Mouse (Mus musculus): ENCODE measurements around the gene Slc31a2.

Slc31a2 gene

GRCm38 (mm10) chr4:62281319-62281718, 19.0 kb downstream of the Slc31a2 start:
- DNase-seq (ENCODE audit: extremely low read depth, low read depth, low spot score), result no peak

DNA sequence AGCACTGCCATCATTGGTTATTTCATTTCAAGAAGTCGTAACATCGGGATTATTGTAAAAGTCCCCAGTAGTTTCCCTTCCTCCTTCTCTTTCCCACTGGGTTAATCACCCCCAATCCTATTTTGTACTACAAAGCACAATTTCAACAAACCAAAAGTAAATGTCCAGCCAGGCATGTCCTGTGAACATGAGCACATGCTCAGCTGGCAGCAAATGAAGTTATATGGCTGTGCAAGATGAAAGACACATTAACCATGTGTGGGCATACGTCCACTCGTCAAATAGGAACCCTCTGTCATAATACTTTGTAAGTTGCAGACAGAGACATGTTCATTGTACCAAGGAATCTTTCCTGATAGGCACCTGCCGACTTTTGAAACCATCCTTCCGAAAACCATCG, 20.6 kb downstream of the Slc31a2 start:
- DNase-seq (ENCODE audit: extremely low read depth, low read depth, low spot score), result no peak

DNA sequence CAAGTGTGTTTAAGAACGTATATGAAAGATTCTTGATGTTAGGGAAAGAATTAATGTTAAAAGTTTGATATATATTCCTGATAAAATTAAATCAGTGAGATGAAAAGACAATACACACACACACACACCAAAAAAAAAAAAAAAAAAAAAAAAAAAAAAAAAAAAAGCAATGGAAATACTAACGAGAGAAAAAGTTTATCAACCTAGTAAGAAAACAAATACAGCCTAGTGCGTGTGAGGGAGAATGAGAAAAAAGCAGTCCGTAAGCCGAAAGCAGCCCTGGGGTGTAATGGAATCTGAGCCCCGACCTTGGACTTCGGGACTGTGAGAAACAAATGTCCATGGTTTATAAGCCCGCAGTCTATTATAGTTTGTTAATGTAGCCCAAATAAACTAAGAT, 23.2 kb downstream of the Slc31a2 start:
- DNase-seq (ENCODE audit: extremely low read depth, low read depth, low spot score), result no peak

DNA sequence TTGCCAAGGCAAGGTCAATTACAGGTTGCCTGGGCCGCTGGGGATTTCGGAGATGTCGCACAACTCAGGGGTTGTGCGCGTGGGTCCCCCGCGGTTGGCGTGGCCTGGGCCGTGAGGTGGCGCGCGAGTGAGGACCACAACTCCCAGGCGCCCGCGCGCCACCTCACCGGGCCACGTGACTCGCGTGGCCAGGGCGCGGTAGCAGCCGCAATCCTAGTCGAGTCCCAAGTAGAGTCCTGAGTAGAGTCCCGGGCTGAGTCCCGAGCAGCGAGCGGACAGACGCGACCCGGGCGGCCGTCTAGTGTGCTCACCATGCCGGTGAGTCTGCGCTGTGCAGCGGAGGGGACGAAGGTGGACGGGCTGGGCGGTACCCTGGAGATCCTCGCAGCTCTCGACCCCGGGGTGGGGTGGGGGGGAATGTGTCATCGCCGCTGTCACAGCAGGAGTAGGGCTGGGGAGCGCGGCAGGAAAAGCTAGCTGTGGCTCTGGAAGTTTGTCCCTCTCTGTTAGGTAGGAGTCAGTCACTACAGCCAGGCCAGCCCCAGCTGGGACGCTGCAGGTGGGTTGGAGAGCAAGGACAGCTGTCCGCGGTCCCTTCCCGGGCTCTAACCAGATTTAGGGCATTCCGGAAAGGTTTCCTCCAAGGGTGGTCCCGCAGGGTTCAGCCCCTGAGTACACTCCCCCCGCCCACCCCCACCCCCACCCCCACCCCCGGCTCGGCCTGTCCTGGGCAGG, 24.1 kb downstream of the Slc31a2 start:
- DNase-seq (ENCODE audit: extremely low read depth, low read depth, low spot score), result no peak

DNA sequence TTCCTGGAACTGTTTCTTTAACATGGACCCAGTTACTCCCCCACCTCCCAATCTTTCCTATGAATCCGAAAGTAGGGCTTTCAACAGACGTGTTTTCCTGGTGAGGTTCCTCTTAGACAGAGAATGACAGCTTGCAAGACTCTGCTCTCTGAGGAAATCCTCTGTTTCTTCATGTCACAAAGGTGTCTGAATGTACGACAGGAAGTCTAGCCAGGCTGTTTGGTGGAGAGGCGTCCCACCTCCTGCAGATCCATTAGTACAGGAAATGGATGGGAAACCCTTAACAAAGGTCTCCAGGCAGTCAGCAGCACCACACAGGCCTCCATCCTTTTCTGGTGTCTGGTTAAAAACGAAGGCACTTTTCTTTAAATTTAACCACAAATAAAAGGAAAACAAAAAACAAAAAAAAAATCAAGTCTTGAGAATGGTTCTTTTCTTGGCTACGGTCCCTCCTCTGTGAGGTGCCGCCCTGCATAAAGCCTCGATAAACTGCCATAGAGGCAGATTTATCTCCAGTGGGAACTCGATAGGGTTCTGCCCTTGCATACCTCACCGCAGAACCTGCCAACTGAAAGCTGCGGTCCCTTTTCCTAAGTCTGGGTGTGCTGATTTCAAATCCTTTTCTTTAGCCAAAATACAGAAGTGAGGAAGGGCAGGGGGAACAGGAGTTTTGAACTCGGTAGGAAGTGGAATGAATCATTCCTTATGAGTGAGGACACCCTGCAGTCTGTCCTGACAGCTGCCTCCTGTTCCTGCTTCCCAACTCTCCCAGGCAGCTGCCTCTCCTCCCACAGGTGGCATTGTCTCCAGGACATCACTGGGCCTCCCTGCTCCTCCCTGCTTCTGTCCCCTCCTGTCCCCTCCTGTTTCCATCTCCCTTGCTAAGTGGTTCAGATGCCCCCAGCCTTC, 24.9 kb downstream of the Slc31a2 start:
- no peak for DNase-seq (ENCODE audit: extremely low read depth, low read depth, low spot score)

DNA sequence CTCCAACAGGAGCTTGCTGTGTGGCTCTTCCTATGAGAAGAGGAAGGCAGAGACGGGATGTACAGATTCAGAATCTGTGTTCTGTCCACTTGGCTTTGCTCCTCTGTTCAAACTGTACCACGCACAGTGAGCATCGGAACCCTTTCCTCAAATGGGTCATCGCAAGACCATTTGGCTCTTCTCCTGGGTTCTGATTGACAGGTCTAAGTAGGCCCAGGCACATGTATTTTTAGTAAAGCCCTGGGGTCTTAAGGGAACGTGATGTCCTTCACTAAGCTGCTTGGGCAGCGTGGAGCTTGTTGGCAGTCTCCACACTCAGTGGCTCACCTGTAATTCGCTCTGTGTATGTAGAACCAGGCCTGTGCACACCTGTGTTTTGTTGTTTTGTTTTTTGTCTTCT, 26.9 kb downstream of the Slc31a2 start:
- DNase-seq (ENCODE audit: extremely low read depth, low read depth, low spot score), result no peak

DNA sequence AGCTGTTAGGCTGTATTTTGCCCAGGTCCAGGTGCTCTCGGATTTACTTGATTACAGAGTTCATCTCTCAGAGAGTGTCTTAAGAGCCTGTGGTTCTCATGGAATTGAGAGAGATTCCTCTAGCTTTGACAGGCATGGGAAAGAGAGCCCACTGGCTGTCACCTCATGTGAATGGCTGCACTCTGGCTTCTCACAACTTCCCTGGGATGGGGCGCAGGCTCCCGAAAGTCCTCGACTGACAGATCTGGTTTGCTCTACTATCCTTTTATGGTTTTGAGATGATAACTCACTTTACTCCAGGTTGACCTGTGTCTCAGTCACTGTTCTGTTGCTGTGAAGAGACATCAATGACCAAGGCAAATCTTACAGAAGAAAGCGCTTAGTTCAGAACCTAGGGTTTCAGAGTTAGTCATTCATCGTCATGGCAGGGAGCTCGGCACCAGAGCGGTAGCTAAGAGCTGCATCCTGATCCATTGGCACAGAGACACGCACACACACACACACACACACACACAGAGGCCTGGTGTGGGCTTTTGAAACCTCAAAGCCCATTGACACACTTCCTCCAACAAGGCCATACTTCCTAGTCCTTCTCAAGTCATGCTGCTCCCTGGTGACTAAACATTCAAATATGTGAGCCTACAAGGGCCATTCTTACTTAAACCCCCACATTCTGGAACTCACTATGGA, 28.6 kb downstream of the Slc31a2 start:
- DNase-seq (ENCODE audit: extremely low read depth, low read depth, low spot score), result no peak

GRCm38 (mm10) chr4:62292461-62293180, 30.3 kb downstream of the Slc31a2 start:
- no peak for DNase-seq (ENCODE audit: extremely low read depth, low read depth, low spot score)

DNA sequence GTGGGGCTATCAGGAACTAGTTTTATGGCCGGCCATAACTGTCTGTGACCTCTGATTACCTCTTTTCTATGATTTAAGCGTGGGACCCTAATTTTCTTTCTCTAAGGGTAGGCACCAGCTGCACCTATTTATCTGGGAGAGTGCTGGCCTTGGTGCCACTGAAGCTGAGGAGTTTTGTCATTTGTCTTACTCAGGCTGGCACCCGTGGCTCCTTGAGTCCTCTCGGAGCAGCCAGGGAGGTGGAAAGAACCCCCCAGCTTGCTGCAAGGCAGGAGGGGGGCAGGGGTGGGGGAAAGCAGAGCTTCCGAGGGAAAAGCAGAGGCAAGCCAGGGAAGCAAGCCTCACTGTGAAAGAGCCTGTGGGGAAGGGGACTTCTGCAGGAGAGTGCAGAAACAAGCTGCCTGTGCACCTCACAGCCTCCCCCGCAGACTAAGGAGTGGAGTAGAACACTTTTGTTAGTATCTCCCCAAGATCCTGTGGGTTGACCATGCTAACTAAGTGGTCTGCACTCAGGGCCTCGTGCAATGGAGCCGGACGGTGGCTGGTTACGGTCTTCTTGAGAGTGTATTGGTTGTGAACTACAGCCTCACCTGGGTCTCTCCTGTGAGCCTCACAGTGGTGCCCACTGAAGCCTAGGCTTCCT, 31.0 kb downstream of the Slc31a2 start:
- no peak for DNase-seq (ENCODE audit: extremely low read depth, low read depth, low spot score)

GRCm38 (mm10) chr4:62294741-62295140, 32.4 kb downstream of the Slc31a2 start:
- no peak for DNase-seq (ENCODE audit: extremely low read depth, low read depth, low spot score)

DNA sequence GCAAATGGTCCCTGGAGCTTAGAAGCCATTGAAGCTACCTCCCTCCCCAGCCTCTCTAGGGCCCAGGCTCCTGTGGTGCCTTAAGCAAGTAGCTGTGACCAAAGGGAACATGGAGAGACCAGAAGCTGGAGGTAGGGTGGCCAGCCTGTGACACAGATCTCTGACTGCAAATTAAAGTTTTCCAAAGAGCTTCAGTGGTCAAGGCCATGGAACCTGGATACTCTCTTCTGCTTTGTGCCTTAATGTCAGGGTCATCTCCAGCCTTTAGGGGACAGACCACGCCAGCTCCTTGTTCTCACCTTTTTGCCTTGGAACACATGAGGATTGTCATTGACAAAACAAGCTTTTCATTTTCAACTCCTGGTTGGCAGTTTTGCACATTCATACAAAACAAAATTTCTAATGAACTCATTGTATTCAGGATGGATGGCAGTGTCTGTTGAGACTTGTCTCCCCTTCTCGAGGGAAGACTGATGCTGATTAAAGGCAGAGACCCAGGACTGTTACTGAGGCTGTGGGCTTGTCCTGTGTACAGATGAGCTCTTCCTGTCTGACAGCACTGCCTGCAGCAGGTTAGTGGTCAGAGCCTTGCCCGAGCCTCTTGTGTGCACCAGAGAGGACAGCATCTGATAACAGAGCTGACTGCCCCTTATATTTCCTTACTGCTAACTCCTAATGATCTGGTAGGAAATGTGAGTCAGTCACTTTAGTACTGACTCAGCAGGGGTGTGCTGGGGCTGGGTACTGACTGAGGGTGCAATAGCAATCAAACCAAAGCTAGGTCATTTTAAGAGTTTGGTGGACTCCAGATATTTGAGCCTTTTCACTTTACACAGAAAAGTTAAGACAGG, 35.1 kb downstream of the Slc31a2 start:
- DNase-seq (ENCODE audit: extremely low read depth, low read depth, low spot score), result no peak

DNA sequence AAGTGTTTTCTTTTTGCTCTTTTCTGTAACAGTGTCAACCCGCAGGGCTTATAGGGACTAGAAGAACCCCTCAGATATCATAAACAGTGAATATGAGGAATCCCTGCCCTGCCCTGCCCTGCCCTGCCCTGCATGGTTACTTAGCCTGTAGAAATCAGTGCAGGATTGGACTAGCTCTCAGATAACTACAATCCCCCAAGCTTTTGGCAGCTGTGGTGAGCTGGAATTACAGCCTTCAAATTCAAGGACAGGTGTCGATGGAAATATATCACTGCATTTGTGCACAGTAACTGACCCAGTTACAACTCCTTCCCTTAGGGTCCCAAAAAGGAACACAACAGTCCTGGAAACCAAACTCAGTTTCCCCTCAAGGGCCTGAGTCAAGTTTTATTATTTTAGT, 37.6 kb downstream of the Slc31a2 start:
- DNase-seq (ENCODE audit: extremely low read depth, low read depth, low spot score), result no peak

DNA sequence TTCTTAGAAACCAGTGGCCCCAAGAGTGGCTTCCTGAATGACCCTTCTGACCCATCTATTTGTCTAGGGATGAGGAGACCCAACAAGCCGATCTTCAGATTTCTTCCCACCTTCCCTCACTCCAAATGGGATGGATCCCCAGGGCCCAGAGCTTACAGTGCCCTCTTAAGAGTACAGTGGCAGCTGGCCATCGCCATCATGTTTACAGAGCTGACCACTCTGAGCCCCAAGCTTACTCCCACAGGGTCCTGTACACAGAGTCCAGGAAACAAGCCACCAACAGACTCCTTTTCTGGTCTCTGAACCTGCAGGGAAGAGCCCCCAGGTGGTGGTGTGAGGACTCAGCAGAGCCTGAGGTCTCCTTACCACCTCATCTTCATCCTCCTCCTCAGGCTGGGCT, 40.4 kb downstream of the Slc31a2 start:
- no peak for DNase-seq (ENCODE audit: extremely low read depth, low read depth, low spot score)

DNA sequence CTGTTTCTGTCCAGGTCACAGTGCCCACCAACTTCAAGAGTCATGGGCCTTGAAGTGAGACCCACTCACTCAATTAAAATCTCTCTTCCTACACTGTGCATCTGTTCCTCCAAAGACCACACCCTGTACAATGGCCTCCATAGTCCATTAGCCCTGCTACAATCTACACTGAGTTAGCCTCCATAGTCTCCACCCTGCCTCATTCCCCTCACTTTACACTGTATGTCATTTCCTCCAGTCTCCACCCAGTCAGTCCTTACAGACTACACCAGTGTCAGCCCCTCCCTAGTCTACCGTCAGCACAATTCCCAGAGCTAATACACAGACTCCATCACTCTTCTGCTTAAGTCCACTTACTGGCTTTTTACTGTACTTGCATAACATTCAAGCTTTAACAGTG, 40.9 kb downstream of the Slc31a2 start:
- DNase-seq (ENCODE audit: extremely low read depth, low read depth, low spot score), result no peak

GRCm38 (mm10) chr4:62306301-62306700, 43.9 kb downstream of the Slc31a2 start:
- DNase-seq (ENCODE audit: extremely low read depth, low read depth, low spot score), result no peak

- no peak for DNase-seq (ENCODE audit: extremely low read depth, low read depth, low spot score)
Measured at GRCm38 (mm10) chr4:62306840-62307239, 44.5 kb downstream of the Slc31a2 start.

DNA sequence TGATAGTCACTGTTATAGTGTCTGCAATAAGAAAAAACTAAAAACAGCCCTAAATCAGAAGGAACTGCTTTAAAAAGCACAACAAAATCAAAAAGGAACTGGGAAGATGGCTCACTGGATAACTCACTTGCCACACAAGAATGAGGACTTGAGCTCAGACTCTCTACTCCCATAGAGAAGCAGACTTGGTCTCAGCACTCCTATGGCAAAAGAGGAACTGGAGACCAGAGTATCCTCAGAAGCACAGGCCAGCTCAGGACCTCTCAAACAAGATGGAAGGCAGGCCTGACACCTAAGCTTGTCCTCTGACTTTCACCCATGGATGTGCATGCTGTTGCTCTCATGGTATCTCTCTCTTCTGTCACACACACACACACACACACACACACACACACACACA, 46.0 kb downstream of the Slc31a2 start:
- DNase-seq (ENCODE audit: extremely low read depth, low read depth, low spot score), result no peak

- no peak for DNase-seq (ENCODE audit: extremely low read depth, low read depth, low spot score)
Measured at GRCm38 (mm10) chr4:62312821-62313220, 50.5 kb downstream of the Slc31a2 start.

DNA sequence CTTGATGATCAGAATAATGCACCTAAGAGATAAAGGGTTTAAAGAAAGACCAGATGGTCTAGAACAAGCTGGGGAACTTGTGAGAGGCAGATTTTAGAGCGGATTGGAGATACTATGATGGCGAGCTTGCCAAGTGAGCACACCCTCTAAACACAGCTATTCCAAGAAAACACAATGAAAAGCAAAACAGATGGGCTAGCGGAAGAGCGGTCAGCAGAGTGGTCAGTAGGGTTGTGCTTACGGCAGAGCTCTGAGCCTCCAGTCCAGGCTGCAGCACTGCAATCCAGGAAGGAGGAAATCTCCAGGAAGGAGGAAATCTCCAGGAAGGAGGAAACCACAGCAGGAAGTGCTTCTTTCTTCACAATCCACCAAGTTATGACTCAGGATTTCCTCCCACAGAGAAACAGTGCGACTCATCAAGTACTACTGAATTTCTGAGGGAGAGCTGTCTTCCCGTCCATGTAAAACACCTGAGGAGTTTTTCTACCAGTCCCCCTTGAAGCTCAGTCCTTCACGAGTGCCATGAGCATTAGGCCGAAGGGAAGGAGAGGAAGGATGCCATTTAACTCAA, 51.4 kb downstream of the Slc31a2 start:
- no peak for DNase-seq (ENCODE audit: extremely low read depth, low read depth, low spot score)
